10 mouse cellular contexts compared by ENCODE assay signal in the genomic region with DNA sequence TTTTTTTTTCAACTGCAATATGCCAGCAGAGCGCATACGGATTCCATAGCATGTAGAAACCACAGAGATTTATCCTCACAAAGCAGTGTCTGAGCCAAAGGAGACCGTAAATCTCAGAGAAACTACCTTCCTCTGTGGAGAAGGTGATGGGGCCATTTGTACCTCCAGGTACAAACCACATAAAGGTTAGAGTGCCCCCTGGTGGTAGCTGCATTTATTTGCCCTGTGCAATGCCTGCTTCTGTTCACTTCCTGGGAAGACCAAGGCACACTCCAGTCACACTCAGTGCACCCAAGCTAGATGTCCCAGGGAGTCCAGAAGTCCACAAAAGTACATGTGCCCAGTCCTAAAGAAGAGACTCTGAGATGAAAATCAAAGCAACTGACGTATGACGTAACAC.
DNase-seq lines count a peak whose midpoint lies in the region; ATAC-seq lines count a peak whose summit lies in the region.
"Had no signal": no experiment of that assay in that cellular context is flagged by ENCODE, and none has a peak within 500 bp of the region (broad histone marks: within the 10 kb centered on the region; RNA-seq: fewer than 3 reads in every experiment).

No protein-coding gene starts in this region.

- no peaks in the 10 kb centered on the region for H3K27me3 ChIP-seq in forebrain, embryonic 10.5 days (ENCODE audit: poor library complexity, severe bottlenecking)
- no peaks in the 10 kb centered on the region for H3K27me3 ChIP-seq in forebrain, embryonic 16.5 days (replicated peaks; ENCODE audit: control insufficient read depth, insufficient read depth, low read length)
- H3K27me3 ChIP-seq: CH12.LX; lung, embryonic 15.5 days had no signal

- H3K4me3 ChIP-seq in forebrain, embryonic 10.5 days, result no peak overlapping the region
- no peak overlapping the region for H3K4me3 ChIP-seq in forebrain, embryonic 16.5 days (replicated peaks; ENCODE audit: low read length)
- H3K4me3 ChIP-seq: lung, embryonic 15.5 days had no signal

- no peaks in the 10 kb centered on the region for H3K36me3 ChIP-seq in forebrain, embryonic 10.5 days (replicated peaks)
- no peaks in the 10 kb centered on the region for H3K36me3 ChIP-seq in forebrain, embryonic 16.5 days (ENCODE audit: control insufficient read depth, insufficient read depth)
- H3K36me3 ChIP-seq: lung, embryonic 15.5 days had no signal

- H3K4me2 ChIP-seq in forebrain, embryonic 16.5 days (ENCODE audit: low read length), result no peak overlapping the region
- H3K4me2 ChIP-seq: lung, embryonic 15.5 days had no signal

- ATAC-seq in forebrain, embryonic 16.5 days, result no peak
- ATAC-seq in megakaryocyte-erythroid progenitor cell, adult 5-6 weeks (replicated peaks; ENCODE audit: low FRiP score, low TSS enrichment, poor library complexity, severe bottlenecking), result peak; percentile 84

- H3K9ac ChIP-seq in forebrain, embryonic 16.5 days (replicated peaks; ENCODE audit: low read depth, low read length), result no peak overlapping the region
- H3K9ac ChIP-seq: lung, embryonic 15.5 days had no signal

- no peak overlapping the region for H3K27ac ChIP-seq in forebrain, embryonic 10.5 days
- no peak overlapping the region for H3K27ac ChIP-seq in forebrain, embryonic 16.5 days (ENCODE audit: low read length)
- H3K27ac ChIP-seq: lung, embryonic 15.5 days had no signal

- intact Hi-C loops in heart, postnatal 14 days (cut with DNase I), result loop anchor here (5.0 to 10.0 kb wide), 4 partner anchors 89 to 709 kb away; no protein-coding TSS in a partner anchor

- WGBS in forebrain, embryonic 10.5 days, result 84% methylated on average over 5 of the region's 5 CpGs
- 84% methylated on average over 5 of the region's 5 CpGs for WGBS in forebrain, embryonic 16.5 days

- no peaks in the 10 kb centered on the region for H3K4me1 ChIP-seq in forebrain, embryonic 10.5 days
- no peaks in the 10 kb centered on the region for H3K4me1 ChIP-seq in forebrain, embryonic 16.5 days (replicated peaks; ENCODE audit: control insufficient read depth, insufficient read depth, low read length)
- H3K4me1 ChIP-seq: lung, embryonic 15.5 days had no signal

- H3K9me3 ChIP-seq in forebrain, embryonic 10.5 days, result no peaks in the 10 kb centered on the region
- H3K9me3 ChIP-seq in forebrain, embryonic 16.5 days (ENCODE audit: control insufficient read depth, low read length), result no peaks in the 10 kb centered on the region
- H3K9me3 ChIP-seq: lung, embryonic 15.5 days had no signal

- DNase-seq in forebrain, embryonic 10.5 days (ENCODE audit: extremely low spot score, low spot score), result peak; percentile 29
- DNase-seq in R1 (ENCODE audit: low read depth, low spot score), result peak; percentile 65
- DNase-seq in cerebellum, postnatal 4 days (ENCODE audit: low spot score in 2 of 2), result peak; percentile 55 to 61
- peak; percentile 69 to 81 for DNase-seq in heart, postnatal 14 days
- DNase-seq in layer of hippocampus, postnatal 36 days, result peak; percentile 44 to 61
- peak; percentile 42 for DNase-seq in thymus, postnatal 0 days (ENCODE audit: low spot score)
